Mouse (Mus musculus): ENCODE data around the gene Gstt2. TPM values are rescaled to one million over a fixed set of nuclear protein-coding genes. Genes with fewer than 3 reads are reported as not detected.

Gene Gstt2
- polyA plus RNA-seq, 1 experiment = 73.4 TPM

- DNase-seq (ENCODE audit: low read depth in 1 of 2, low spot score in 2 of 2) = no peak
- Histone ChIP-seq H3K27ac (ENCODE audit: insufficient read depth, low read length) (no peak overlapping the region), H3K27me3 (ENCODE audit: control insufficient read depth, insufficient read depth, low read length) (no peaks in the 10 kb centered on the region), H3K4me3 (ENCODE audit: extremely low read depth, insufficient read depth, insufficient read length) (no peak overlapping the region), H3K4me1 (ENCODE audit: control insufficient read depth, insufficient read depth, insufficient read length) (peaks cover 5% of the 10 kb centered on the region; the same call in 1 of the 2 replicates), H3K36me3 (ENCODE audit: control insufficient read depth, insufficient read depth, low read length) (peaks cover 4% of the 10 kb centered on the region; the same call in 1 of the 2 replicates)
- WGBS = 95% methylated on average over 15 of the region's 15 CpGs
- no peak for TF ChIP-seq CTCF (IDR thresholded peaks at IDR 0.05; ENCODE audit: extremely low read depth, insufficient read depth, insufficient read length, insufficient replicate concordance)
- no peak for TF ChIP-seq POLR2A (IDR thresholded peaks at IDR 0.05; ENCODE audit: low read depth, low read length)
Observed at GRCm38 (mm10) chr10:75855416-75855981, 18.3 kb upstream of the Gstt2 start.

- Histone ChIP-seq H3K36me3 (ENCODE audit: control insufficient read depth, insufficient read depth, low read length) (peaks cover 4% of the 10 kb centered on the region; the same call in 1 of the 2 replicates), H3K4me1 (ENCODE audit: control insufficient read depth, insufficient read depth, insufficient read length) (peaks cover 5% of the 10 kb centered on the region; the same call in 1 of the 2 replicates), H3K27ac (ENCODE audit: insufficient read depth, low read length) (no peak overlapping the region), H3K27me3 (ENCODE audit: control insufficient read depth, insufficient read depth, low read length) (no peaks in the 10 kb centered on the region), H3K4me3 (ENCODE audit: extremely low read depth, insufficient read depth, insufficient read length) (no peak overlapping the region)
- WGBS = 87% methylated on average over 6 of the region's 6 CpGs
- no peak for TF ChIP-seq CTCF (IDR thresholded peaks at IDR 0.05; ENCODE audit: extremely low read depth, insufficient read depth, insufficient read length, insufficient replicate concordance)
- TF ChIP-seq POLR2A (IDR thresholded peaks at IDR 0.05; ENCODE audit: low read depth, low read length) = no peak
- DNase-seq (ENCODE audit: low read depth in 1 of 2, low spot score in 2 of 2) = no peak
Observed at GRCm38 (mm10) chr10:75854791-75855190, 17.6 kb upstream of the Gstt2 start.

- no peak for DNase-seq (ENCODE audit: low read depth in 1 of 2, low spot score in 2 of 2)
- Histone ChIP-seq H3K27me3 (ENCODE audit: control insufficient read depth, insufficient read depth, low read length) (no peaks in the 10 kb centered on the region), H3K4me3 (ENCODE audit: extremely low read depth, insufficient read depth, insufficient read length) (no peak overlapping the region), H3K27ac (ENCODE audit: insufficient read depth, low read length) (no peak overlapping the region), H3K4me1 (ENCODE audit: control insufficient read depth, insufficient read depth, insufficient read length) (peaks cover 4% of the 10 kb centered on the region; the same call in 1 of the 2 replicates), H3K36me3 (ENCODE audit: control insufficient read depth, insufficient read depth, low read length) (peaks cover 4% of the 10 kb centered on the region; the same call in 1 of the 2 replicates)
- 70% methylated on average over 5 of the region's 5 CpGs for WGBS
- no peak for TF ChIP-seq CTCF (IDR thresholded peaks at IDR 0.05; ENCODE audit: extremely low read depth, insufficient read depth, insufficient read length, insufficient replicate concordance)
- no peak for TF ChIP-seq POLR2A (IDR thresholded peaks at IDR 0.05; ENCODE audit: low read depth, low read length)
Observed at GRCm38 (mm10) chr10:75854096-75854495, 16.9 kb upstream of the Gstt2 start.

- Histone ChIP-seq H3K27me3 (ENCODE audit: control insufficient read depth, insufficient read depth, low read length) (no peaks in the 10 kb centered on the region), H3K4me1 (ENCODE audit: control insufficient read depth, insufficient read depth, insufficient read length) (no peaks in the 10 kb centered on the region), H3K27ac (ENCODE audit: insufficient read depth, low read length) (no peak overlapping the region), H3K36me3 (ENCODE audit: control insufficient read depth, insufficient read depth, low read length) (peaks cover 4% of the 10 kb centered on the region; the same call in 1 of the 2 replicates), H3K4me3 (ENCODE audit: extremely low read depth, insufficient read depth, insufficient read length) (no peak overlapping the region)
- peak; percentile 66 to 78 for DNase-seq (ENCODE audit: low read depth in 1 of 2, low spot score in 2 of 2)
- WGBS = 29% methylated on average over 10 of the region's 10 CpGs
- TF ChIP-seq POLR2A (IDR thresholded peaks at IDR 0.05; ENCODE audit: low read depth, low read length) (no peak), CTCF (IDR thresholded peaks at IDR 0.05; ENCODE audit: extremely low read depth, insufficient read depth, insufficient read length, insufficient replicate concordance) (peak; percentile 56; the same call in 1 of the 2 replicates)
Observed at GRCm38 (mm10) chr10:75853452-75853851, 16.2 kb upstream of the Gstt2 start.

GRCm38 (mm10) chr10:75852539-75853125, 15.4 kb upstream of the Gstt2 start:
- no peak overlapping the region for H3K4me3 ChIP-seq (ENCODE audit: extremely low read depth, insufficient read depth, insufficient read length)
- H3K36me3 ChIP-seq (ENCODE audit: control insufficient read depth, insufficient read depth, low read length) = peaks cover 1% of the 10 kb centered on the region; the same call in 1 of the 2 replicates
- TF ChIP-seq CTCF (IDR thresholded peaks at IDR 0.05; ENCODE audit: extremely low read depth, insufficient read depth, insufficient read length, insufficient replicate concordance) = no peak
- no peak for TF ChIP-seq POLR2A (IDR thresholded peaks at IDR 0.05; ENCODE audit: low read depth, low read length)
- no peak overlapping the region for H3K27ac ChIP-seq (ENCODE audit: insufficient read depth, low read length)
- H3K4me1 ChIP-seq (ENCODE audit: control insufficient read depth, insufficient read depth, insufficient read length) = no peaks in the 10 kb centered on the region
- no peak for DNase-seq (ENCODE audit: low read depth in 1 of 2, low spot score in 2 of 2)
- H3K27me3 ChIP-seq (ENCODE audit: control insufficient read depth, insufficient read depth, low read length) = no peaks in the 10 kb centered on the region
- 96% methylated on average over 12 of the region's 12 CpGs for WGBS

GRCm38 (mm10) chr10:75851681-75852080, 14.5 kb upstream of the Gstt2 start:
- H3K36me3 ChIP-seq (ENCODE audit: control insufficient read depth, insufficient read depth, low read length) = no peaks in the 10 kb centered on the region
- DNase-seq (ENCODE audit: low read depth in 1 of 2, low spot score in 2 of 2) = no peak
- H3K27ac ChIP-seq (ENCODE audit: insufficient read depth, low read length) = no peak overlapping the region
- H3K4me1 ChIP-seq (ENCODE audit: control insufficient read depth, insufficient read depth, insufficient read length) = no peaks in the 10 kb centered on the region
- no peak overlapping the region for H3K4me3 ChIP-seq (ENCODE audit: extremely low read depth, insufficient read depth, insufficient read length)
- TF ChIP-seq POLR2A (IDR thresholded peaks at IDR 0.05; ENCODE audit: low read depth, low read length) (no peak), CTCF (IDR thresholded peaks at IDR 0.05; ENCODE audit: extremely low read depth, insufficient read depth, insufficient read length, insufficient replicate concordance) (no peak)
- H3K27me3 ChIP-seq (ENCODE audit: control insufficient read depth, insufficient read depth, low read length) = no peaks in the 10 kb centered on the region
- 85% methylated on average over 3 of the region's 3 CpGs for WGBS

- H3K36me3 ChIP-seq (ENCODE audit: control insufficient read depth, insufficient read depth, low read length) = no peaks in the 10 kb centered on the region
- no peak overlapping the region for H3K4me3 ChIP-seq (ENCODE audit: extremely low read depth, insufficient read depth, insufficient read length)
- H3K4me1 ChIP-seq (ENCODE audit: control insufficient read depth, insufficient read depth, insufficient read length) = no peaks in the 10 kb centered on the region; the same call in 1 of the 2 replicates
- no peak for TF ChIP-seq CTCF (IDR thresholded peaks at IDR 0.05; ENCODE audit: extremely low read depth, insufficient read depth, insufficient read length, insufficient replicate concordance)
- TF ChIP-seq POLR2A (IDR thresholded peaks at IDR 0.05; ENCODE audit: low read depth, low read length) = no peak
- H3K27me3 ChIP-seq (ENCODE audit: control insufficient read depth, insufficient read depth, low read length) = no peaks in the 10 kb centered on the region
- 54% methylated on average over 6 of the region's 6 CpGs for WGBS
- DNase-seq (ENCODE audit: low read depth in 1 of 2, low spot score in 2 of 2) = no peak
- H3K27ac ChIP-seq (ENCODE audit: insufficient read depth, low read length) = no peak overlapping the region
Observed at GRCm38 (mm10) chr10:75851076-75851475, 13.9 kb upstream of the Gstt2 start.
